23 mouse cellular contexts compared by ENCODE assay signal in the genomic region with DNA sequence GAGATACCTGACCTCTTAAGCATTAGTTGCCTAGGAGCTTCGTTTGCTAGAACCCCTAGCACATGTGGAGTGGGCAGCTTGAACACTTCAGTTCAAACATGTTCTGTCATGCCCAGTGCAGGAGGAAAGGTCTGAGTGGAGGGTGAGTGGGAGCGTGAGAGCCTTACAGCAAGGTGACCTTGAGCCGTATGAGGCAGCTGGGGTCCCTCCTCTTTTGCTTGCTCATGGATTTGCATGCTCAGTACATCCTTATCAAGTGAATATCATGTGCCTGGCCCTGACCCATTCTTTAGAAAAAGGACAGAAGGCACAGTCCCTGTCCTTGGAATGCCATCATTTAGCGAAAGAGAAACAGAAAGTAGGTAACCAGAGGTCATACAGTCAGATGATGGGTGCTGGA.
DNase-seq lines count a peak whose midpoint lies in the region; ATAC-seq and TF ChIP-seq lines count a peak whose summit lies in the region.
"Had no signal": no experiment of that assay in that cellular context is flagged by ENCODE, and none has a peak within 500 bp of the region (broad histone marks: within the 10 kb centered on the region; RNA-seq: fewer than 3 reads in every experiment).

No protein-coding gene starts in this region.

- 67% methylated on average over 4 of the region's 4 CpGs for WGBS in liver, adult 2 months
- 70% methylated on average over 4 of the region's 4 CpGs for WGBS in liver, embryonic 11.5 days

- H3K9me3 ChIP-seq in liver, embryonic 11.5 days (ENCODE audit: control insufficient read depth, low read length) = no peaks in the 10 kb centered on the region
- no peaks in the 10 kb centered on the region for H3K9me3 ChIP-seq in CH12.LX (replicated peaks; ENCODE audit: low read length)
- H3K9me3 ChIP-seq: embryonic facial prominence, embryonic 10.5 days; hindbrain, embryonic 15.5 days; midbrain, embryonic 15.5 days had no signal

- no peak for ATAC-seq in liver, embryonic 11.5 days (replicated peaks; ENCODE audit: low FRiP score)
- ATAC-seq: midbrain, embryonic 15.5 days had no signal

- TF ChIP-seq RAD21 in CH12.LX (IDR thresholded peaks at IDR 0.05; ENCODE audit: low read depth, low read length) = no peak

- H3K27ac ChIP-seq in liver, adult 2 months (replicated peaks; ENCODE audit: insufficient read depth, low read depth, low read length) = peak overlapping the region; percentile 13; the same call in 1 of the 2 replicates
- H3K27ac ChIP-seq in liver, embryonic 11.5 days (ENCODE audit: low read depth, low read length) = no peak overlapping the region
- H3K27ac ChIP-seq in CH12.LX (ENCODE audit: insufficient read depth, low read depth) = no peak overlapping the region
- H3K27ac ChIP-seq: embryonic facial prominence, embryonic 10.5 days; hindbrain, embryonic 15.5 days; layer of hippocampus, adult 2 months; midbrain, embryonic 15.5 days had no signal

- no peak for TF ChIP-seq POLR2A in liver, adult 2 months (IDR thresholded peaks at IDR 0.05; ENCODE audit: extremely low read depth, insufficient read depth, low read length)
- TF ChIP-seq POLR2A in CH12.LX (IDR thresholded peaks at IDR 0.05; ENCODE audit: low read depth, low read length) = no peak

- peaks cover 8% of the 10 kb centered on the region; the same call in 1 of the 2 replicates for H3K4me1 ChIP-seq in liver, adult 2 months (ENCODE audit: control insufficient read depth, insufficient read depth, low read length)
- H3K4me1 ChIP-seq in liver, embryonic 11.5 days (replicated peaks; ENCODE audit: control insufficient read depth, insufficient read depth, low read length) = no peaks in the 10 kb centered on the region
- H3K4me1 ChIP-seq in CH12.LX (ENCODE audit: control insufficient read depth in 1 of 2, insufficient read depth in 2 of 2) = peaks cover 19 to 20% of the 10 kb centered on the region in 2 experiments

- intact Hi-C loops in left cerebral cortex, postnatal 25 days (cut with DNase I) = no loop called here

- TF ChIP-seq CTCF in liver, adult 2 months (IDR thresholded peaks at IDR 0.05; ENCODE audit: low read depth, low read length) = no peak
- TF ChIP-seq CTCF in CH12.LX (conservative IDR thresholded peaks at IDR 0.05 in 1 of 2, IDR thresholded peaks at IDR 0.05 in 1 of 2; ENCODE audit: low read depth in 2 of 2, low read length in 2 of 2) = no peak

- peak; percentile 39 for TF ChIP-seq EP300 in CH12.LX (IDR thresholded peaks at IDR 0.05; ENCODE audit: low read length)

- DNase-seq in adrenal gland, adult (ENCODE audit: inconsistent age in 2 of 2, low spot score in 1 of 2) = peak; percentile 72 to 75
- no peak for DNase-seq in adrenal gland, postnatal 25 days
- no peak for DNase-seq in liver, adult 2 months (ENCODE audit: extremely low read depth, low read depth, low spot score)
- DNase-seq in liver, embryonic 11.5 days (ENCODE audit: low spot score) = no peak
- DNase-seq in CH12.LX (ENCODE audit: extremely low read depth) = no peak
- DNase-seq in adrenal gland, postnatal 36 days = peak; percentile 26 to 60
- DNase-seq in left cerebral cortex, postnatal 25 days (ENCODE audit: low spot score in 2 of 2) = no peak
- no peak for DNase-seq in embryo, embryonic 10 days (ENCODE audit: low spot score)
- DNase-seq: cerebellum, adult 8-10 months; heart, postnatal 36 days; kidney, adult 11 months; kidney, postnatal 14 days; left cerebral cortex, postnatal 4 days; liver; lung, embryonic 14.5 days; right cerebral cortex, postnatal 14 days; spleen, adult 18-20 months; thymus, postnatal 36 days had no signal

- no peak overlapping the region for H3K4me2 ChIP-seq in liver, embryonic 11.5 days
- H3K4me2 ChIP-seq in CH12.LX (ENCODE audit: insufficient read depth, low read depth, poor library complexity, severe bottlenecking) = peak overlapping the region; percentile 43
- H3K4me2 ChIP-seq: hindbrain, embryonic 15.5 days; lung, embryonic 14.5 days; midbrain, embryonic 15.5 days had no signal

- no peaks in the 10 kb centered on the region for H3K36me3 ChIP-seq in liver, adult 2 months (ENCODE audit: control insufficient read depth, insufficient read depth, low read length)
- no peaks in the 10 kb centered on the region for H3K36me3 ChIP-seq in liver, embryonic 11.5 days (ENCODE audit: control insufficient read depth, insufficient read depth, low read length)
- peaks cover 0 to 2% of the 10 kb centered on the region in 2 experiments for H3K36me3 ChIP-seq in CH12.LX (replicated peaks in 1 of 2; ENCODE audit: control insufficient read depth in 1 of 2, insufficient read depth in 1 of 2, low read length in 1 of 2)
- H3K36me3 ChIP-seq: embryonic facial prominence, embryonic 10.5 days; hindbrain, embryonic 15.5 days; midbrain, embryonic 15.5 days had no signal

- no peaks in the 10 kb centered on the region for H3K27me3 ChIP-seq in liver, adult 2 months (ENCODE audit: control insufficient read depth, insufficient read depth, low read length)
- H3K27me3 ChIP-seq in liver, embryonic 11.5 days (replicated peaks; ENCODE audit: control insufficient read depth, insufficient read depth, low read length) = no peaks in the 10 kb centered on the region
- H3K27me3 ChIP-seq in CH12.LX (replicated peaks) = no peaks in the 10 kb centered on the region
- H3K27me3 ChIP-seq: hindbrain, embryonic 15.5 days; midbrain, embryonic 15.5 days had no signal

- no peaks in the 10 kb centered on the region for H3K79me2 ChIP-seq in liver, adult 2 months (ENCODE audit: control insufficient read depth, insufficient read depth, low read length)
- no peaks in the 10 kb centered on the region for H3K79me2 ChIP-seq in CH12.LX (replicated peaks; ENCODE audit: control insufficient read depth, extremely low read depth, insufficient read depth, poor library complexity, severe bottlenecking)

- dilution Hi-C loops in CH12.LX (cut with MboI; ENCODE audit: extremely low pct_ligation_motif_present, extremely low pct_unique_long_range_greater_than_20kb, low sequenced_read_pairs) = no loop called here

- in situ Hi-C loops in CH12.LX (cut with MboI; ENCODE audit: low pct_ligation_motif_present, low pct_unique_long_range_greater_than_20kb, low sequenced_read_pairs) = no loop called here

- H3K9ac ChIP-seq in liver, adult 2 months (ENCODE audit: low read depth, low read length) = no peak overlapping the region
- H3K9ac ChIP-seq in liver, embryonic 11.5 days (ENCODE audit: low read depth, low read length) = no peak overlapping the region
- H3K9ac ChIP-seq in CH12.LX (ENCODE audit: insufficient read depth, low read depth) = no peak overlapping the region
- H3K9ac ChIP-seq: hindbrain, embryonic 15.5 days; lung, embryonic 14.5 days; midbrain, embryonic 15.5 days had no signal

- no peak overlapping the region for H3K4me3 ChIP-seq in liver, adult 2 months (ENCODE audit: insufficient read depth, low read depth, low read length)
- H3K4me3 ChIP-seq in liver, embryonic 11.5 days (ENCODE audit: low read depth, low read length) = no peak overlapping the region
- H3K4me3 ChIP-seq in CH12.LX (replicated peaks in 1 of 3; ENCODE audit: low read depth in 2 of 3, low read length in 2 of 3, poor library complexity in 1 of 3) = no peak overlapping the region
- H3K4me3 ChIP-seq: embryonic facial prominence, embryonic 10.5 days; hindbrain, embryonic 15.5 days; layer of hippocampus, adult 2 months; midbrain, embryonic 15.5 days; myocyte had no signal

TF ChIP-seq in CH12.LX, 34 proteins besides CTCF, POLR2A, EP300 and RAD21:
- no peak for TF ChIP-seq NRF1 (IDR thresholded peaks at IDR 0.05; ENCODE audit: low read depth, low read length)
- TF ChIP-seq BHLHE40 (IDR thresholded peaks at IDR 0.05; ENCODE audit: low read depth, low read length) = peak; percentile 7; the same call in 1 of the 2 replicates
- peak; percentile 48; the same call in 1 of the 2 replicates for TF ChIP-seq CHD1 (IDR thresholded peaks at IDR 0.05; ENCODE audit: low read depth, low read length)
- no peak for TF ChIP-seq GABPA (IDR thresholded peaks at IDR 0.05; ENCODE audit: insufficient replicate concordance, low read depth, low read length)
- no peak for TF ChIP-seq ZNF384 (IDR thresholded peaks at IDR 0.05; ENCODE audit: low read depth, low read length)
- TF ChIP-seq MAX (IDR thresholded peaks at IDR 0.05; ENCODE audit: low read length) = 0 out of 2 replicates have a peak, but pooled peaks have one; percentile 22
- TF ChIP-seq MAFK (IDR thresholded peaks at IDR 0.05; ENCODE audit: insufficient replicate concordance, low read length) = no peak
- no peak for TF ChIP-seq CHD2 (IDR thresholded peaks at IDR 0.05; ENCODE audit: low read length)
- TF ChIP-seq JUND (conservative IDR thresholded peaks at IDR 0.05; ENCODE audit: low read depth, low read length) = no peak
- no peak for TF ChIP-seq NELFE (IDR thresholded peaks at IDR 0.05; ENCODE audit: low read depth, low read length)
- no peak for TF ChIP-seq E2F4 (IDR thresholded peaks at IDR 0.05; ENCODE audit: insufficient replicate concordance, low read depth, low read length)
- no peak for TF ChIP-seq PAX5 (IDR thresholded peaks at IDR 0.05; ENCODE audit: low read length)

Comparison
In these comparisons a context has a peak if more than half of its experiments do, and no peak if none do; other contexts are left out.
1. DNase-seq: peak in adrenal gland, adult (2 of 2) and adrenal gland, postnatal 36 days (2 of 2); none in adrenal gland, postnatal 25 days (single experiment), liver, adult 2 months (single experiment), liver, embryonic 11.5 days (single experiment), CH12.LX (single experiment), left cerebral cortex, postnatal 25 days (0 of 2) and embryo, embryonic 10 days (single experiment).